Mouse (Mus musculus) MEL (cell line): ENCODE data around the gene Xkr7. TPM values are rescaled to one million over a fixed set of nuclear protein-coding genes. Genes with fewer than 3 reads are reported as not detected.

Experiments
- DNase-seq: peaks from one replicate; pipeline ENCODE4 v3.0.0; 2011; ENCODE audit warnings: low read depth, low spot score
- H3K27ac ChIP-seq: 2 replicates; pipeline ENCODE4 v1.5.1; 2012; ENCODE audit warnings: low read depth, mild to moderate bottlenecking, control low read depth, low read length, moderate library complexity; ENCODE audit not compliant: control insufficient read depth
- H3K27me3 ChIP-seq, 2 experiments: fragments of 150-350 bp in 1 of 2; sonication (generic) in 1 of 2; 2 replicates each; pipeline ENCODE4 v1.6.1; 2012; ENCODE audit warnings: low read length in 2 of 2, mild to moderate bottlenecking in 2 of 2, improper control_type of control experiment in 1 of 2, moderate library complexity in 1 of 2; ENCODE audit not compliant: insufficient read depth in 2 of 2, control insufficient read depth in 1 of 2
- H3K36me3 ChIP-seq, 2 experiments: 2 replicates each; pipeline ENCODE4 v1.6.1; 2012 to 2014; ENCODE audit warnings: low read length in 2 of 2, improper control_type of control experiment in 1 of 2, inconsistent platforms in 1 of 2, mild to moderate bottlenecking in 1 of 2; ENCODE audit not compliant: insufficient read depth in 2 of 2, control insufficient read depth in 1 of 2
- H3K4me1 ChIP-seq, 2 experiments: fragments of 150-350 bp in 1 of 2; sonication (generic) in 1 of 2; 2 replicates each; pipeline ENCODE4 v1.6.1; 2012; ENCODE audit warnings: low read length in 2 of 2, improper control_type of control experiment in 1 of 2, mild to moderate bottlenecking in 1 of 2; ENCODE audit not compliant: insufficient read depth in 2 of 2, control insufficient read depth in 1 of 2
- H3K4me3 ChIP-seq, 2 experiments: fragments of 150-350 bp in 1 of 2; sonication (generic) in 1 of 2; 2 replicates each; pipeline ENCODE4 v1.5.1; 2012; ENCODE audit warnings: low read depth in 2 of 2, low read length in 2 of 2, mild to moderate bottlenecking in 2 of 2, moderate library complexity in 2 of 2, control low read depth in 1 of 2, improper control_type of control experiment in 1 of 2; ENCODE audit not compliant: control insufficient read depth in 1 of 2, insufficient read depth in 1 of 2
- H3K79me2 ChIP-seq: 2 replicates; pipeline ENCODE4 v1.6.1; 2012; ENCODE audit warnings: mild to moderate bottlenecking, low read length, moderate library complexity; ENCODE audit not compliant: control insufficient read depth, poor library complexity, insufficient read depth
- H3K9ac ChIP-seq: 2 replicates; pipeline ENCODE4 v1.6.1; 2012; ENCODE audit warnings: low read depth, mild to moderate bottlenecking, control low read depth, low read length, moderate library complexity; ENCODE audit not compliant: control insufficient read depth, poor library complexity, severe bottlenecking
- H3K9me3 ChIP-seq: fragments of 150-350 bp; sonication (generic); replicated peaks from 2 replicates; pipeline ENCODE4 v1.6.1; 2012; ENCODE audit warnings: mild to moderate bottlenecking, low read length, improper control_type of control experiment, moderate library complexity; ENCODE audit not compliant: insufficient read depth
- BHLHE40 ChIP-seq: IDR thresholded peaks from 2 replicates; pipeline ENCODE4 v1.6.1; 2012; ENCODE audit warnings: low read depth, mild to moderate bottlenecking, inconsistent platforms, low read length, improper control_type of control experiment, borderline replicate concordance
- CHD2 ChIP-seq: IDR thresholded peaks from 2 replicates; pipeline ENCODE4 v1.6.1; 2011; ENCODE audit warnings: low read length, improper control_type of control experiment
- CTCF ChIP-seq, 3 experiments: IDR thresholded peaks in 2 of 3; conservative IDR thresholded peaks in 1 of 3; 2 replicates each; pipeline ENCODE4 v1.5.1; 2011 to 2012; ENCODE audit warnings: low read length in 3 of 3, low read depth in 2 of 3, mild to moderate bottlenecking in 2 of 3, improper control_type of control experiment in 1 of 3, inconsistent platforms in 1 of 3, mixed read lengths in 1 of 3, moderate library complexity in 1 of 3; ENCODE audit not compliant: control insufficient read depth in 1 of 3, insufficient read depth in 1 of 3, poor library complexity in 1 of 3, severe bottlenecking in 1 of 3
- E2F4 ChIP-seq: IDR thresholded peaks from 2 replicates; pipeline ENCODE4 v1.6.1; 2011; ENCODE audit warnings: low read depth, low read length, improper control_type of control experiment, borderline replicate concordance
- ELF1 ChIP-seq: IDR thresholded peaks from 2 replicates; pipeline ENCODE4 v1.6.1; 2014; ENCODE audit warnings: low read depth, mild to moderate bottlenecking, inconsistent platforms, low read length, improper control_type of control experiment, moderate library complexity
- GABPA ChIP-seq: IDR thresholded peaks from 2 replicates; pipeline ENCODE4 v1.6.1; 2012; ENCODE audit warnings: low read depth, mild to moderate bottlenecking, inconsistent platforms, low read length, improper control_type of control experiment, moderate library complexity
- HCFC1 ChIP-seq: IDR thresholded peaks from 2 replicates; pipeline ENCODE4 v1.6.1; 2012; ENCODE audit warnings: low read depth, mild to moderate bottlenecking, inconsistent platforms, low read length, improper control_type of control experiment, moderate library complexity
- MAZ ChIP-seq: IDR thresholded peaks from 2 replicates; pipeline ENCODE4 v1.6.1; 2012; ENCODE audit warnings: low read depth, mild to moderate bottlenecking, inconsistent platforms, low read length, improper control_type of control experiment
- MEF2A ChIP-seq: IDR thresholded peaks from 2 replicates; pipeline ENCODE4 v1.6.1; 2014; ENCODE audit warnings: low read depth, mild to moderate bottlenecking, inconsistent platforms, low read length, improper control_type of control experiment; ENCODE audit not compliant: poor library complexity, insufficient replicate concordance, severe bottlenecking; ENCODE audit errors: extremely low read depth
- MYC ChIP-seq: IDR thresholded peaks from 2 replicates; pipeline ENCODE4 v1.6.1; 2011; ENCODE audit warnings: low read depth, mild to moderate bottlenecking, low read length, improper control_type of control experiment, moderate library complexity
- POLR2AphosphoS5 ChIP-seq: IDR thresholded peaks from 2 replicates; pipeline ENCODE4 v1.6.1; 2012; ENCODE audit warnings: low read depth, borderline replicate concordance, mild to moderate bottlenecking, inconsistent platforms, low read length, moderate library complexity, mixed read lengths
- RAD21 ChIP-seq: IDR thresholded peaks from 2 replicates; pipeline ENCODE4 v1.6.1; 2011; ENCODE audit warnings: mild to moderate bottlenecking, low read depth, low read length, improper control_type of control experiment
- RCOR1 ChIP-seq: IDR thresholded peaks from 2 replicates; pipeline ENCODE4 v1.6.1; 2012; ENCODE audit warnings: low read depth, mild to moderate bottlenecking, inconsistent platforms, low read length, improper control_type of control experiment
- SIN3A ChIP-seq: IDR thresholded peaks from 2 replicates; pipeline ENCODE4 v1.6.1; 2012; ENCODE audit warnings: low read length, improper control_type of control experiment, inconsistent platforms
- SMC3 ChIP-seq: IDR thresholded peaks from 2 replicates; pipeline ENCODE4 v1.6.1; 2011; ENCODE audit warnings: low read depth, low read length, improper control_type of control experiment
- TBP ChIP-seq: IDR thresholded peaks from 2 replicates; pipeline ENCODE4 v1.8.0; 2011; ENCODE audit warnings: low read depth, low read length, improper control_type of control experiment
- UBTF ChIP-seq: IDR thresholded peaks from 2 replicates; pipeline ENCODE4 v1.6.1; 2012; ENCODE audit warnings: low read depth, mild to moderate bottlenecking, inconsistent platforms, low read length, improper control_type of control experiment, moderate library complexity, borderline replicate concordance; ENCODE audit not compliant: insufficient read depth
- USF1 ChIP-seq: IDR thresholded peaks from 2 replicates; pipeline ENCODE4 v1.6.1; 2014; ENCODE audit warnings: low read depth, mild to moderate bottlenecking, inconsistent platforms, low read length, improper control_type of control experiment, moderate library complexity
- ZC3H11A ChIP-seq: IDR thresholded peaks from 2 replicates; pipeline ENCODE4 v1.6.1; 2012; ENCODE audit warnings: low read depth, mild to moderate bottlenecking, inconsistent platforms, low read length, improper control_type of control experiment
- ZNF384 ChIP-seq: IDR thresholded peaks from 2 replicates; pipeline ENCODE4 v1.6.1; 2012; ENCODE audit warnings: low read depth, mild to moderate bottlenecking, inconsistent platforms, low read length, improper control_type of control experiment
- polyA plus RNA-seq, 2 experiments: library from polyadenylated mRNA; stranded (reverse) in 1 of 2; unstranded in 1 of 2; fragments of >175 nt in 1 of 2; fragments of >200 nt in 1 of 2; gene quantifications; 2 replicates each; pipeline versions ENCODE4 v1.2.1 to v1.2.4; 2012; ENCODE audit warnings: low replicate concordance in 2 of 2, low read depth in 1 of 2; ENCODE audit not compliant: insufficient read length in 2 of 2, insufficient read depth in 1 of 2, missing spikeins in 1 of 2
- total RNA-seq: library from RNA; depleted of rRNA; stranded (reverse); fragments of 300-350 nt; gene quantifications from 2 replicates; pipeline ENCODE4 v1.2.3, GENCODE M21; 2012; rRNA removed

The Xkr7 gene
- total RNA-seq (not detected in 2 replicates), polyA plus RNA-seq (not detected)

- no peaks in the 10 kb centered on the region for H3K9me3 ChIP-seq
- TF ChIP-seq POLR2AphosphoS5: no peak
- no peak for TF ChIP-seq SIN3A
- TF ChIP-seq E2F4: no peak
- TF ChIP-seq CTCF (IDR thresholded peaks at IDR 0.05 in 2 of 3, conservative IDR thresholded peaks at IDR 0.05 in 1 of 3; ENCODE audit: control insufficient read depth in 1 of 3, insufficient read depth in 1 of 3, low read depth in 2 of 3, low read length in 3 of 3, poor library complexity in 1 of 3, severe bottlenecking in 1 of 3): no peak
- TF ChIP-seq HCFC1: no peak
- TF ChIP-seq SMC3: no peak
- TF ChIP-seq GABPA: no peak
- TF ChIP-seq MAZ: no peak
- TF ChIP-seq MYC: no peak
- no peak for TF ChIP-seq MEF2A
- no peak for TF ChIP-seq USF1
- no peak for TF ChIP-seq RAD21
- no peak for TF ChIP-seq ELF1
- no peak for TF ChIP-seq BHLHE40
- no peak for TF ChIP-seq CHD2
- TF ChIP-seq ZC3H11A: no peak
- TF ChIP-seq RCOR1: no peak
- no peak for TF ChIP-seq ZNF384
- no peak for TF ChIP-seq TBP
- TF ChIP-seq UBTF: no peak
- H3K4me1 ChIP-seq: no peaks in the 10 kb centered on the region
- peaks cover 0 to 12% of the 10 kb centered on the region in 2 experiments; a peak in 3 of 4 replicates for H3K27me3 ChIP-seq
- no peak within 1 kb of the TSS for H3K27ac ChIP-seq
- H3K9ac ChIP-seq: no peak within 1 kb of the TSS
- no peak for DNase-seq
- no peaks in the 10 kb centered on the region for H3K36me3 ChIP-seq
- H3K4me3 ChIP-seq: no peak within 1 kb of the TSS
- no peaks in the 10 kb centered on the region for H3K79me2 ChIP-seq
Measured at GRCm38 (mm10) chr2:153031126-153032082, at the start of gene Xkr7. Gene Xkr7 (plus strand): TSS chr2:153031852.
